Mouse (Mus musculus): ENCODE measurements around the gene Deaf1.

Deaf1 gene

GRCm38 (mm10) chr7:141327469-141328372 lies at the start of gene Deaf1, which contains the start of gene Tmem80:
TSS of gene Deaf1 (minus strand) at chr7:141327690.
TSS of gene Tmem80 (plus strand) at chr7:141327739.
- peak; percentile 100 for DNase-seq

- no peak for DNase-seq
These were observed 46.9 kb upstream of the Deaf1 start for GRCm38 (mm10) chr7:141374399-141374798.

GRCm38 (mm10) chr7:141373611-141374010 lies 46.1 kb upstream of the Deaf1 start:
- no peak for DNase-seq

- peak; percentile 17 to 50 for DNase-seq
These were observed 44.6 kb upstream of the Deaf1 start for GRCm38 (mm10) chr7:141371942-141372595.

GRCm38 (mm10) chr7:141369918-141370317 lies 42.4 kb upstream of the Deaf1 start:
- DNase-seq, result no peak

- DNase-seq, result no peak
These were observed 39.9 kb upstream of the Deaf1 start for GRCm38 (mm10) chr7:141367358-141367757.

GRCm38 (mm10) chr7:141365049-141365445 lies 37.6 kb upstream of the Deaf1 start:
- DNase-seq, result no peak

- no peak for DNase-seq
These were observed 37.0 kb upstream of the Deaf1 start for GRCm38 (mm10) chr7:141364349-141365048.

- DNase-seq, result no peak
These were observed 36.2 kb upstream of the Deaf1 start for GRCm38 (mm10) chr7:141363752-141364125.

GRCm38 (mm10) chr7:141363106-141363751 lies 35.7 kb upstream of the Deaf1 start:
- DNase-seq, result peak; percentile 80 to 87

- peak; percentile 52 to 71 for DNase-seq
These were observed 34.0 kb upstream of the Deaf1 start for GRCm38 (mm10) chr7:141361510-141361909.

GRCm38 (mm10) chr7:141356971-141357370 lies 29.5 kb upstream of the Deaf1 start:
- DNase-seq, result no peak

GRCm38 (mm10) chr7:141355626-141356326 lies 28.3 kb upstream of the Deaf1 start:
- no peak for DNase-seq

- no peak for DNase-seq
These were observed 27.6 kb upstream of the Deaf1 start for GRCm38 (mm10) chr7:141355051-141355450.

- DNase-seq, result no peak
These were observed 23.6 kb upstream of the Deaf1 start for GRCm38 (mm10) chr7:141351061-141351460.

GRCm38 (mm10) chr7:141344787-141345186 lies 17.3 kb upstream of the Deaf1 start:
- no peak for DNase-seq

GRCm38 (mm10) chr7:141343696-141344095 lies 16.2 kb upstream of the Deaf1 start:
- peak; percentile 71 to 84 for DNase-seq

GRCm38 (mm10) chr7:141343230-141343629 lies 15.7 kb upstream of the Deaf1 start:
- peak; percentile 34 to 67 for DNase-seq

GRCm38 (mm10) chr7:141341689-141342226 lies 14.3 kb upstream of the Deaf1 start:
- no peak for DNase-seq

GRCm38 (mm10) chr7:141340476-141340875 lies 13.0 kb upstream of the Deaf1 start:
- DNase-seq, result peak; percentile 81 to 92

GRCm38 (mm10) chr7:141340023-141340422 lies 12.5 kb upstream of the Deaf1 start:
- peak; percentile 75 to 77 for DNase-seq

Measured in kidney, postnatal 36 days (tissue).